Mouse (Mus musculus) heart, adult 18-20 months (tissue): ENCODE results near the gene Lrrfip1. TPM values are rescaled to one million over a fixed set of nuclear protein-coding genes. Genes with fewer than 3 reads are reported as not detected.
A peak's percentile ranks its signal among the peaks of the same experiment; 100 is the strongest.

Experiments
- DNase-seq, 2 experiments: peaks; one replicate each; pipeline ENCODE4 v3.0.0; 2021 to 2022; ENCODE audit warnings: mixed read lengths in 1 of 2
- total RNA-seq, 2 experiments: library from RNA; stranded (reverse); gene quantifications; 2 replicates each; pipeline ENCODE4 v1.2.3; 2021

The Lrrfip1 gene
- total RNA-seq, 2 experiments from 2014 or later = 62.9 to 67.0 TPM

- peak; percentile 61 to 78 for DNase-seq
Observed at GRCm38 (mm10) chr1:91023960-91024359, 25.4 kb downstream of the Lrrfip1 start.

- no peak for DNase-seq
Observed at GRCm38 (mm10) chr1:91024464-91024863, 25.9 kb downstream of the Lrrfip1 start.

- DNase-seq = no peak
Observed at GRCm38 (mm10) chr1:91026945-91027344, 28.4 kb downstream of the Lrrfip1 start.

- DNase-seq = no peak
Observed at GRCm38 (mm10) chr1:91030383-91030782, 31.8 kb downstream of the Lrrfip1 start.

GRCm38 (mm10) chr1:91031547-91031946, 33.0 kb downstream of the Lrrfip1 start:
- DNase-seq = peak; percentile 64 to 72

- no peak for DNase-seq
Observed at GRCm38 (mm10) chr1:91032393-91032971, 33.9 kb downstream of the Lrrfip1 start.

- no peak for DNase-seq
Observed at GRCm38 (mm10) chr1:91034547-91034946, 36.0 kb downstream of the Lrrfip1 start.

GRCm38 (mm10) chr1:91035266-91035665, 36.7 kb downstream of the Lrrfip1 start:
- DNase-seq = no peak

GRCm38 (mm10) chr1:91037213-91037612, 38.7 kb downstream of the Lrrfip1 start:
- DNase-seq = no peak

- DNase-seq = peak in 1 of 2 experiments; percentile 70
Observed at GRCm38 (mm10) chr1:91038010-91038409, 39.5 kb downstream of the Lrrfip1 start.

- DNase-seq = no peak
Observed at GRCm38 (mm10) chr1:91038531-91038930, 40.0 kb downstream of the Lrrfip1 start.

GRCm38 (mm10) chr1:91041605-91042004, 43.1 kb downstream of the Lrrfip1 start:
- DNase-seq = no peak

- no peak for DNase-seq
Observed at GRCm38 (mm10) chr1:91043191-91043590, 44.7 kb downstream of the Lrrfip1 start.

- no peak for DNase-seq
Observed at GRCm38 (mm10) chr1:91044176-91044575, 45.6 kb downstream of the Lrrfip1 start.

GRCm38 (mm10) chr1:91044648-91045047, 46.1 kb downstream of the Lrrfip1 start:
- no peak for DNase-seq

GRCm38 (mm10) chr1:91046237-91046636, 47.7 kb downstream of the Lrrfip1 start:
- no peak for DNase-seq

- no peak for DNase-seq
Observed at GRCm38 (mm10) chr1:91049296-91049695, 50.8 kb downstream of the Lrrfip1 start.

GRCm38 (mm10) chr1:91051461-91052094, 53.0 kb downstream of the Lrrfip1 start:
- DNase-seq = no peak

GRCm38 (mm10) chr1:91052747-91053181, 54.2 kb downstream of the Lrrfip1 start:
- DNase-seq = peak; percentile 95 to 97

- peak; percentile 77 to 78 for DNase-seq
Observed at GRCm38 (mm10) chr1:91053218-91054073, 54.9 kb downstream of the Lrrfip1 start.

- DNase-seq = no peak
Observed at GRCm38 (mm10) chr1:91054074-91054471, 55.5 kb downstream of the Lrrfip1 start.

- DNase-seq = peak in 1 of 2 experiments; percentile 52
Observed at GRCm38 (mm10) chr1:91054815-91055214, 56.3 kb downstream of the Lrrfip1 start.

- no peak for DNase-seq
Observed at GRCm38 (mm10) chr1:91055744-91056143, 57.2 kb downstream of the Lrrfip1 start.
